In genomic region chr11:33181804-33182203, GRCm38 (mm10) we compare ENCODE assay signal across 40 mouse cellular contexts. TPM values are rescaled to one million over a fixed set of nuclear protein-coding genes. Genes with fewer than 3 reads are reported as not detected.
"Had no signal": no experiment of that assay in that cellular context is flagged by ENCODE, and none has a peak within 500 bp of the region (broad histone marks: within the 10 kb centered on the region; RNA-seq: fewer than 3 reads in every experiment).

No protein-coding gene starts in this region.

- H3K4me1 ChIP-seq: intestine, embryonic 15.5 days; liver, embryonic 12.5 days had no signal

- H3K9me3 ChIP-seq: heart, embryonic 10.5 days; heart, embryonic 12.5 days; hindbrain, embryonic 10.5 days; hindbrain, embryonic 12.5 days; intestine, embryonic 15.5 days; limb, embryonic 13.5 days; limb, embryonic 15.5 days; liver, embryonic 12.5 days had no signal

- DNase-seq: gastrocnemius, postnatal 10 days; gastrocnemius, postnatal 25 days; heart, adult 18-20 months; heart, postnatal 10 days; heart, postnatal 4 days; kidney, adult 18-20 months; kidney, adult 8-10 months; kidney, postnatal 10 days; kidney, postnatal 36 days; layer of hippocampus, adult 9-11 months; layer of hippocampus, postnatal 36 days; left cerebral cortex, postnatal 4 days had no signal

- H3K36me3 ChIP-seq: heart, embryonic 10.5 days; heart, embryonic 12.5 days; hindbrain, embryonic 10.5 days; hindbrain, embryonic 12.5 days; intestine, embryonic 15.5 days; limb, embryonic 13.5 days; limb, embryonic 15.5 days; liver, embryonic 12.5 days had no signal

- H3K9ac ChIP-seq: heart, embryonic 12.5 days; hindbrain, embryonic 12.5 days; hindbrain, embryonic 14.5 days; intestine, embryonic 15.5 days; limb, embryonic 15.5 days; liver, embryonic 12.5 days; liver, embryonic 14.5 days had no signal

- H3K27ac ChIP-seq: heart, embryonic 10.5 days; hindbrain, embryonic 10.5 days; hindbrain, embryonic 12.5 days; hindbrain, embryonic 14.5 days; intestine, embryonic 15.5 days; limb, embryonic 13.5 days; limb, embryonic 15.5 days; liver, embryonic 12.5 days; liver, embryonic 14.5 days had no signal

- H3K4me2 ChIP-seq: hindbrain, embryonic 12.5 days; hindbrain, embryonic 14.5 days; liver, embryonic 12.5 days had no signal

- ATAC-seq: intestine, embryonic 15.5 days; intestine, postnatal 0 days; liver, embryonic 12.5 days had no signal

- H3K4me3 ChIP-seq: hindbrain, embryonic 12.5 days; intestine, embryonic 15.5 days; limb, embryonic 13.5 days; limb, embryonic 15.5 days; liver, embryonic 12.5 days had no signal

RNA-seq across cellular contexts. Expression of gene Tlx3, which starts 21.6 kb away (rescaled TPM):
- total RNA-seq: gastrocnemius, postnatal 10 days; gastrocnemius, postnatal 25 days; gastrocnemius, postnatal 4 days; granulocyte monocyte progenitor cell, adult 5-6 weeks; heart, adult 18-20 months; heart, adult 8-10 months; heart, postnatal 10 days; heart, postnatal 25 days; heart, postnatal 4 days; layer of hippocampus, adult 18-20 months; layer of hippocampus, adult 8-10 months; layer of hippocampus, postnatal 14 days; layer of hippocampus, postnatal 36 days; left cerebral cortex, adult 18-20 months; left cerebral cortex, adult 8-10 months; left cerebral cortex, postnatal 10 days; left cerebral cortex, postnatal 25 days; left cerebral cortex, postnatal 4 days; liver, adult 2 months had no signal
- polyA plus RNA-seq: frontal cortex, adult 2 months; heart, embryonic 12.5 days; heart, embryonic 16.5 days; intestine, postnatal 0 days; kidney, embryonic 14.5 days; large intestine, adult 2 months; limb, embryonic 11.5 days; limb, embryonic 13.5 days; limb, embryonic 15.5 days; liver, adult 2 months; liver, embryonic 12.5 days; liver, embryonic 14.5 days had no signal

RNA-seq across cellular contexts. Expression of gene Fgf18, which starts 34.6 kb away (rescaled TPM):
- total RNA-seq: granulocyte monocyte progenitor cell, adult 5-6 weeks; liver, adult 2 months had no signal
- polyA plus RNA-seq: liver, adult 2 months had no signal
